Mouse (Mus musculus) kidney, embryonic 15.5 days (tissue): ENCODE measurements around the gene Mcl1. TPM values are rescaled to one million over a fixed set of nuclear protein-coding genes. Genes with fewer than 3 reads are reported as not detected.
"Not testable (repeated sequence)": the region's sequence is repeated elsewhere in the genome, so short reads cannot be mapped to it uniquely, and the experiment has no call there.

Source experiments
- ATAC-seq: fragments of 200-750 bp; cut with Nextera tagmentation; replicated peaks from 2 replicates; pipeline ENCODE4 v1.8.0; 2017; ENCODE audit warnings: moderate TSS enrichment; ENCODE audit not compliant: low FRiP score
- H3K27ac ChIP-seq: fragments of 300-500 bp; sonication (generic); 2 replicates; pipeline ENCODE4 v1.5.1; 2015; ENCODE audit warnings: mild to moderate bottlenecking, inconsistent platforms
- H3K27me3 ChIP-seq: fragments of 300-500 bp; sonication (generic); 2 replicates; pipeline ENCODE4 v1.6.1; 2015; ENCODE audit warnings: inconsistent platforms
- H3K36me3 ChIP-seq: fragments of 300-500 bp; sonication (generic); 2 replicates; pipeline ENCODE4 v1.6.1; 2015; ENCODE audit warnings: inconsistent platforms
- H3K4me1 ChIP-seq: fragments of 300-500 bp; sonication (generic); 2 replicates; pipeline ENCODE4 v1.6.1; 2015; ENCODE audit warnings: inconsistent platforms
- H3K4me2 ChIP-seq: fragments of 300-500 bp; sonication (generic); 2 replicates; pipeline ENCODE4 v1.6.1; 2015; ENCODE audit warnings: moderate library complexity, mild to moderate bottlenecking, inconsistent platforms
- H3K4me3 ChIP-seq: fragments of 300-500 bp; sonication (generic); replicated peaks from 2 replicates; pipeline ENCODE4 v1.5.1; 2015; ENCODE audit warnings: mild to moderate bottlenecking, inconsistent platforms
- H3K9ac ChIP-seq: fragments of 300-500 bp; sonication (generic); 2 replicates; pipeline ENCODE4 v1.6.1; 2015; ENCODE audit warnings: mild to moderate bottlenecking, inconsistent platforms
- H3K9me3 ChIP-seq: fragments of 300-500 bp; sonication (generic); replicated peaks from 2 replicates; pipeline ENCODE4 v1.6.1; 2016; ENCODE audit warnings: inconsistent platforms
- WGBS: fragments of 180-500 bp; shearing (Covaris S2); methylation state at CpG from one replicate; pipeline ENCODE4 v1.1.7; 2015; ENCODE audit warnings: mixed read lengths; 5-methylcytosine and 5-hydroxymethylcytosine counted together
- polyA plus RNA-seq: library from polyadenylated mRNA; unstranded; fragments of >200 nt; fragmentation: Nextera tagmentation; extraction: Ambion mirVana; gene quantifications from 2 replicates; pipeline ENCODE4 v1.2.1, GENCODE M21; 2015

Mcl1 gene
- polyA plus RNA-seq, 1 experiment from 2014 or later, result 51.2 TPM

- Histone ChIP-seq H3K27me3 (no peaks in the 10 kb centered on the region), H3K9me3 (no peaks in the 10 kb centered on the region), H3K9ac (no peak overlapping the region), H3K4me1 (peaks cover 10% of the 10 kb centered on the region), H3K27ac (peak overlapping the region; percentile 63; the same call in 1 of the 2 replicates), H3K4me3 (no peak overlapping the region), H3K36me3 (no peaks in the 10 kb centered on the region), H3K4me2 (no peak overlapping the region)
- no peak for ATAC-seq
- WGBS, result 78% methylated on average over 7 of the region's 7 CpGs
Observed at GRCm38 (mm10) chr3:95652204-95652811, 6.3 kb upstream of the Mcl1 start.

- H3K9me3 ChIP-seq, result no peaks in the 10 kb centered on the region
- ATAC-seq, result no peak
- 44% methylated on average over 6 of the region's 6 CpGs for WGBS
- H3K4me2 ChIP-seq, result no peak overlapping the region
- H3K9ac ChIP-seq, result no peak overlapping the region
- H3K27ac ChIP-seq, result 0 out of 2 replicates have a peak overlapping the region, but pooled peaks have one; percentile 9
- no peak overlapping the region for H3K4me3 ChIP-seq
- H3K36me3 ChIP-seq, result no peaks in the 10 kb centered on the region
- no peaks in the 10 kb centered on the region for H3K27me3 ChIP-seq
- H3K4me1 ChIP-seq, result peaks cover 13% of the 10 kb centered on the region
Observed at GRCm38 (mm10) chr3:95652871-95653270, 5.7 kb upstream of the Mcl1 start.

DNA sequence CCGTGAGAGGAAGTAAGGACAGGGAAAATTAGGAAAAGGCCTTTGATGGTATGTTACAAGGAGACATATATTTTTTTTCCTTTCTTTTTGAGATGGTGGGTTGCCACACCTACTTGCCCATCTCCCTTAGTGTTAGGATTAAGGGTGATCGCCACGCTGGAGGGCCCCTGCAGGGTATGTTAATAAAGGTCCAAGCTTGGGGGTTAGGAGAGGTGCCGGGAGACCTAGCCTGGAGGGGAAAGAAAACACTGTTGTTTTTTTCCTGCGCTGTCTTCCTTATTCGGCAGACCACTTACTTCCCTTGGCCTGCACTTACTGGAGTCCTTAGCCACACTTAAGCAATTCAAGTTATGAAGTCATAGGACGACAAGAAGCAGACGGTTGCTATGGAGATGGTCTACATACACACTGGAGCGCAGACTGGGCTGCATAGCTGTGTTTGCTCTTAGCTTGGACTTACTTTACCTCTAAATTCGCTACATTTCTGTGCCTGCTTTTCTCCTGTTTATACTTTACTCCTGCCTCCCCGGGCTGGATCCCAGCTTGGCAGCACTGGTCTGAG, 5.0 kb upstream of the Mcl1 start:
- H3K27ac ChIP-seq, result peak overlapping the region; percentile 9; the same call in 1 of the 2 replicates
- 38% methylated on average over 11 of the region's 11 CpGs for WGBS
- no peak overlapping the region for H3K4me2 ChIP-seq
- ATAC-seq, result no peak
- no peaks in the 10 kb centered on the region for H3K9me3 ChIP-seq
- no peak overlapping the region for H3K9ac ChIP-seq
- H3K4me3 ChIP-seq, result no peak overlapping the region
- H3K4me1 ChIP-seq, result peaks cover 15% of the 10 kb centered on the region
- H3K27me3 ChIP-seq, result no peaks in the 10 kb centered on the region
- no peaks in the 10 kb centered on the region for H3K36me3 ChIP-seq

- not testable (repeated sequence) for H3K9me3 ChIP-seq, H3K4me3 ChIP-seq, ATAC-seq, H3K27me3 ChIP-seq, H3K27ac ChIP-seq, H3K36me3 ChIP-seq, H3K4me2 ChIP-seq, H3K9ac ChIP-seq
- H3K4me1 ChIP-seq, result peaks cover 15% of the 10 kb centered on the region
- WGBS, result 80% methylated on average over 3 of the region's 3 CpGs
Observed at GRCm38 (mm10) chr3:95654371-95654770, 4.2 kb upstream of the Mcl1 start.

DNA sequence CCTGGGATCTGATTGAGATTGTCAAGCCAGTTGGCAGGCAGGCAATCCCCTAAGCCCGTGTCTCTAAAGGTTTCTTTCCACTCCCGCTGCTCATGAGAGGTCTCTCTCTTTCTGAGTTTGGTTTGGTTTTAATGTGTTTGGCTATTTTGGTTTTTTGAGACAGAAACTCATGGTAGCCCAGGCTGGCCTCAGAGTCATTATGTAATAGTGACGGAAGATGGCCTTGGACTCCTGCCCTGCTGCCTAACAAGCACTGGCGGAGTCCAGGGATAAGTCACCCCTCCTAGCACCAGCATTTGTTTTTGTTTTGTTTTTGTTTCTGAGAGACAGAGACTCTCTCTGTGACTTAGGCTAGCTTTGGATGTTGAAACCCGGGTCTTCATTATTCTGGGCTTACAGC, 3.2 kb upstream of the Mcl1 start:
- Histone ChIP-seq H3K4me2 (no peak overlapping the region), H3K9ac (no peak overlapping the region)
- no peak for ATAC-seq

DNA sequence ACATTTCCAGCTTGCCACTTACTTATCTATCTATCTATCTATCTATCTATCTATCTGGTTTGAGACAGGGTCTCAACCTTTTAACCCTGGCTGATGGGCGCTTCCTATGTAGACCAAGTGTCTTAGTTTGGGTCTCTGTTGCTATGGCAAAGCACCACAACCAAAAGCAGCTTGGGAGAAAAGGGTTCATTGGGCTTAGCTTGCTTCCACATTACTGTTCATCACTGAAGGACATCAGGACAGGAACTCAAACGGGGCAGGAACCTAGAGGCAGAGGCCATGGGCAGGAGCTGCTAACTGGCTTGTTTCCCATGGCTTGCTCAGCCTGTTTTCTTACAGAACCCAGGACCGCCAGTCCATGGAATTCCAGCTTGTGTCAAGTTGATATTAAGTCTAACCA, 1.5 kb upstream of the Mcl1 start:
- no peak for ATAC-seq
- Histone ChIP-seq H3K4me3 (no peak overlapping the region), H3K27me3 (no peaks in the 10 kb centered on the region), H3K27ac (no peak overlapping the region), H3K9ac (no peak overlapping the region), H3K4me1 (peaks cover 29% of the 10 kb centered on the region), H3K4me2 (no peak overlapping the region), H3K36me3 (peaks cover 18% of the 10 kb centered on the region), H3K9me3 (no peaks in the 10 kb centered on the region)
- WGBS, result 85% methylated on average over 3 of the region's 3 CpGs

More for the DNA sequence above, 3.2 kb upstream of the Mcl1 start:
- 91% methylated on average over 5 of the region's 5 CpGs for WGBS
- Histone ChIP-seq H3K4me1 (peaks cover 18% of the 10 kb centered on the region), H3K27ac (no peak overlapping the region), H3K36me3 (peaks cover 3% of the 10 kb centered on the region), H3K27me3 (no peaks in the 10 kb centered on the region), H3K4me3 (no peak overlapping the region), H3K9me3 (no peaks in the 10 kb centered on the region)

- 81% methylated on average over 3 of the region's 3 CpGs for WGBS
- Histone ChIP-seq H3K36me3 (peaks cover 24% of the 10 kb centered on the region), H3K27ac (peak overlapping the region; percentile 99), H3K9ac (no peak overlapping the region), H3K9me3 (no peaks in the 10 kb centered on the region), H3K4me3 (peak overlapping the region; percentile 98), H3K4me2 (peak overlapping the region; percentile 58), H3K27me3 (no peaks in the 10 kb centered on the region), H3K4me1 (peaks cover 35% of the 10 kb centered on the region)
- ATAC-seq, result no peak
Observed at GRCm38 (mm10) chr3:95657711-95658110, 877 bp upstream of the Mcl1 start.

DNA sequence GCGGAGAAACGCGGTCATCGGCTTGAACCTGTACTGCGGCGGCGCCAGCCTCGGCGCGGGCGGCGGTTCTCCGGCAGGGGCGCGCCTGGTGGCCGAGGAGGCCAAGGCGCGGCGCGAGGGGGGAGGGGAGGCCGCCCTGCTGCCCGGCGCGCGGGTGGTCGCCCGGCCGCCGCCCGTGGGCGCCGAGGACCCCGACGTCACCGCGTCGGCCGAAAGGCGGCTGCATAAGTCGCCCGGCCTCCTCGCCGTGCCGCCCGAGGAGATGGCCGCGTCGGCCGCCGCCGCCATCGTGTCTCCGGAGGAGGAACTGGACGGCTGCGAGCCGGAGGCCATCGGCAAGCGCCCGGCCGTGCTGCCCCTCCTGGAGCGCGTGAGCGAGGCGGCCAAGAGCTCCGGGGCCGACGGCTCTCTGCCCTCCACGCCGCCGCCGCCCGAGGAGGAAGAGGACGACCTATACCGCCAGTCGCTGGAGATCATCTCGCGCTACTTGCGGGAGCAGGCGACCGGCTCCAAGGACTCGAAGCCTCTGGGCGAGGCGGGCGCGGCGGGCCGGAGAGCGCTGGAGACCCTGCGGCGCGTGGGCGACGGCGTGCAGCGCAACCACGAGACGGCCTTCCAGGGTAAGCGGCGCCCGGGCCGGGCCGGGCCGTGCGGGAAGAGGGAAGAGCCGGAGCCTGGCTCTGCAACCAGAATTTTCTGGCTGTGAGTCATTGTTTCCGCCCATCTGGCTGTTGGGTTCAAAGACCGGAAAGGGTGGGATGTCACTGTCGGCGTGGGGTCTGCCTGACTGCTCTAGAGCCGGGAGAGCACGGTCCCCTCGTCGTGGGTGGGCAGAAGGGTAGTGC, 502 bp downstream of the Mcl1 start:
- Histone ChIP-seq H3K27ac (peak overlapping the region; percentile 99), H3K36me3 (peaks cover 38% of the 10 kb centered on the region), H3K27me3 (no peaks in the 10 kb centered on the region), H3K9me3 (no peaks in the 10 kb centered on the region), H3K9ac (peak overlapping the region; percentile 100), H3K4me3 (peak overlapping the region; percentile 98), H3K4me1 (peaks cover 43% of the 10 kb centered on the region), H3K4me2 (peak overlapping the region; percentile 79)
- ATAC-seq, result peak; percentile 66
- WGBS, result under 1% methylated on average over 95 of the region's 113 CpGs

DNA sequence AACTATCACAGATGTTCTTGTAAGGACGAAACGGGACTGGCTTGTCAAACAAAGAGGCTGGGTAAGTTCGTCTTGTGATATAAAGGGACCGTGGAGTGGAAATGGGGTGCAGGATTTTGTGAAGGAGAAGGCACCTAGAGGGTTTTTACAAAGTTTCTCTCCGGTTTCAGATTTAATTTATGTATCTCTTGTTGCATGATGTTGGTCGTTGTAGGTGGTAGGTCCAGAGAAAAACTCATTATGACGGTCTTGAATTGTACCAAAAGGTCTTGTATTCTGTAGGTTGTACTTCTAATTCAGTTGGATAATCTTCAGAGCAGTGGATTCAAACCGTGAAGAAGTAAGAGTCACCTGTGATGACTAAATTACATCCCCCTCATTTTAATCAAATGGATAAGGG, 1.4 kb downstream of the Mcl1 start:
- Histone ChIP-seq H3K27ac (peak overlapping the region; percentile 99), H3K9ac (peak overlapping the region; percentile 100), H3K27me3 (no peaks in the 10 kb centered on the region), H3K4me2 (peak overlapping the region; percentile 79), H3K4me3 (peak overlapping the region; percentile 98), H3K9me3 (no peaks in the 10 kb centered on the region), H3K4me1 (peaks cover 52% of the 10 kb centered on the region), H3K36me3 (peaks cover 46% of the 10 kb centered on the region)
- ATAC-seq, result no peak
- 1% methylated on average over 8 of the region's 8 CpGs for WGBS

DNA sequence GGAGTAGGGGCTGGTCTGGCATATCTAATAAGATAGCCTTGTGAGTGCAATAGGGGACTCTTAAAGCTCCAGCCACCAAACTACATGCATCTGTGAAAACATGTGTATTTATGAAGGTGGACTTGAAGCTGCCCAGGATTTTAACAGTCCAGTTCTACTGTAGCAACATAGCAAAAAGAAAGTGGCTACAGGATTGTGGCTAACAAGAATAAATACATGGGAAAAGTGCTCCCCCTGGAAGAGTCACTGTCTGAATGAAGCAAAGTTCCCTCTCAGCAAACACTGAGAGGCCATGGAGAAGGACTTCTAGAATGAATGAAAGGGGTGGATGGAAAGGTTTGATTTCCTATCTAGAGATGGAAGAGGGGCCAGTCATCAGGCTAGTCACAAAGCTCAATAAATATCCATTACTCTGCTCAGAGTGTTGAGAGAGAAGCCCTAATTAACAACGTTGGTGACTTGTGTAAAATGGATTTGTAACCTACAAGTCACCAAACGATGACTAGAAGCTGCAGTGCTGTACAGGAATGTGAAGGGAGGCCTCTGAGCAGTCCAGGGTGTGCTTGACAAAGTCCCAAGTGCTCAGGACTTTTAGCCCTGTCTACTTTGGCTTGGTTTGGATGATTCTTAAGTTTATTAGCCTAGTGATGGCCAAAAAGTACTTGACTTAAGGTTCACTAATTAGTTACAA, 2.3 kb downstream of the Mcl1 start:
- peaks cover 62% of the 10 kb centered on the region for H3K4me1 ChIP-seq
- H3K27ac ChIP-seq, result peak overlapping the region; percentile 37
- H3K4me3 ChIP-seq, result peak overlapping the region; percentile 98
- peak overlapping the region; percentile 79 for H3K4me2 ChIP-seq
- H3K27me3 ChIP-seq, result no peaks in the 10 kb centered on the region
- no peaks in the 10 kb centered on the region for H3K9me3 ChIP-seq
- no peak for ATAC-seq
- peak overlapping the region; percentile 100 for H3K9ac ChIP-seq
- H3K36me3 ChIP-seq, result peaks cover 50% of the 10 kb centered on the region
- 21% methylated on average over 2 of the region's 2 CpGs for WGBS

GRCm38 (mm10) chr3:95661945-95662715, 3.5 kb downstream of the Mcl1 start:
- ATAC-seq, result no peak
- H3K36me3 ChIP-seq, result peaks cover 50% of the 10 kb centered on the region
- H3K27me3 ChIP-seq, result no peaks in the 10 kb centered on the region
- H3K27ac ChIP-seq, result peak overlapping the region; percentile 41
- WGBS, result 49% methylated on average over 7 of the region's 7 CpGs
- H3K9ac ChIP-seq, result 0 out of 2 replicates have a peak overlapping the region, but pooled peaks have one; percentile 33
- peak overlapping the region; percentile 21 for H3K4me3 ChIP-seq
- H3K4me2 ChIP-seq, result peak overlapping the region; percentile 79
- peaks cover 74% of the 10 kb centered on the region for H3K4me1 ChIP-seq
- H3K9me3 ChIP-seq, result no peaks in the 10 kb centered on the region
